7 mouse cellular contexts compared by ENCODE assay signal in the genomic region with DNA sequence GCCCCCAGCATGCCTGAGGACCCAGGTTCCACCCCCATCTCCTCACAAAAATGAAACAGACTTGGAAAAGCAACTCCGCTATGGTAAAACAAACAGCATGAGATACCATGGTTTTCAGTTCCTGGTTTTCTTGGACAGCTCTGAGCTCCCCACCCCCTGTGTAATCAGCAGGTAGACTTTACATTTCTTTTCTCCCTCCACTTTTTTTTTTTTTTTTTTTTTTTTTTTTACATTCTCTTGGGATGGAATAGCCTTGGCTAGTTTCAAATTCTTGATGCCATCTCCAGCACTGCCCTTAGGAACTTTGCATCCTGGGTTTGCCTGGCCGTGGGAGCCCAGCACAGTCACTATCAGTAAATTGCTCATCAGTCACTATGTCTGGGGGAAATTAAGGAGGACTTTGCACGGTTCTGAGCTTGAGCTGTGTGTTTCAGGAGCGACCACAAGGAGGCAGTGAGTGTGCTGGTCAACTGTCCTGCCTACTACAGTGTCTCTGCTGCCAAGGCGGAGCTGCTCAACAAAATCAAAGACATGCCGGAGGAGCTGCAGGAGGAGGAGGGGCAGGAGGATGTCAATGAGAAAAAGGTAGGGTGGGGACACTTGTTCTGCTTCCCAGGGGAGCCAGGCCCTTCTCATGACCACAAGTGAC.
DNase-seq lines count a peak whose midpoint lies in the region; ATAC-seq and TF ChIP-seq lines count a peak whose summit lies in the region.

No protein-coding gene starts in this region.

- ATAC-seq in granulocyte monocyte progenitor cell, adult 5-6 weeks (replicated peaks; ENCODE audit: poor library complexity, severe bottlenecking) = 0 out of 2 replicates have a peak, but pooled peaks have one; percentile 17

- no peaks in the 10 kb centered on the region for H3K4me1 ChIP-seq in lung, adult 2 months (ENCODE audit: control insufficient read depth, insufficient read depth, low read length)

- TF ChIP-seq CTCF in lung, adult 2 months (IDR thresholded peaks at IDR 0.05; ENCODE audit: insufficient read depth, low read length) = peak; percentile 69

- WGBS in lung, adult 2 months = 39% methylated on average over 6 of the region's 6 CpGs

- no peak for DNase-seq in lung, adult 2 months
- DNase-seq in lung, postnatal 25 days (ENCODE audit: low spot score) = no peak
- peak; percentile 65 to 76 for DNase-seq in cerebellum, postnatal 14 days
- peak; percentile 53 to 54 for DNase-seq in lung, postnatal 4 days
- DNase-seq in MN1 (ENCODE audit: low spot score) = no peak
- no peak for DNase-seq in thymus, adult 18-20 months

- TF ChIP-seq POLR2A in lung, adult 2 months (IDR thresholded peaks at IDR 0.05; ENCODE audit: borderline replicate concordance, extremely low read depth, low read depth, low read length) = no peak

- no peak overlapping the region for H3K4me3 ChIP-seq in lung, adult 2 months (replicated peaks; ENCODE audit: extremely low read depth, low read depth, low read length)

Comparison
In these comparisons a context has a peak if more than half of its experiments do, and no peak if none do; other contexts are left out.
1. DNase-seq: peak in cerebellum, postnatal 14 days (2 of 2) and lung, postnatal 4 days (2 of 2); none in lung, adult 2 months (single experiment), lung, postnatal 25 days (single experiment), MN1 (single experiment) and thymus, adult 18-20 months (0 of 2).